Mouse (Mus musculus) ES-E14 (cell line): ENCODE data around the gene Chn1. TPM values are rescaled to one million over a fixed set of nuclear protein-coding genes. Genes with fewer than 3 reads are reported as not detected.

Source experiments
- DNase-seq: peaks from one replicate; pipeline ENCODE4 v3.0.0-alpha.2; 2013; ENCODE audit warnings: low read depth, low spot score
- H3K27ac ChIP-seq: 2 replicates; pipeline ENCODE4 v1.5.1; 2012; ENCODE audit warnings: low read depth, mild to moderate bottlenecking, low read length, moderate library complexity, mixed read lengths; ENCODE audit not compliant: poor library complexity, insufficient read depth, severe bottlenecking
- H3K36me3 ChIP-seq: 2 replicates; pipeline ENCODE4 v1.6.1; 2012; ENCODE audit warnings: mild to moderate bottlenecking, low read length, moderate library complexity, mixed read lengths; ENCODE audit not compliant: control insufficient read depth, poor library complexity, insufficient read depth, severe bottlenecking
- H3K4me1 ChIP-seq, 2 experiments: fragments of 150-350 bp in 1 of 2; sonication (generic) in 1 of 2; 2 replicates each; pipeline ENCODE4 v1.6.1; 2012; ENCODE audit warnings: low read length in 2 of 2, mild to moderate bottlenecking in 1 of 2, mixed read lengths in 1 of 2; ENCODE audit not compliant: control insufficient read depth in 2 of 2, insufficient read depth in 2 of 2, poor library complexity in 1 of 2
- H3K4me3 ChIP-seq, 2 experiments: fragments of 150-350 bp in 1 of 2; sonication (generic) in 1 of 2; 2 replicates each; pipeline ENCODE4 v1.5.1; 2012; ENCODE audit warnings: low read length in 2 of 2, low read depth in 1 of 2, mild to moderate bottlenecking in 1 of 2, mixed read lengths in 1 of 2; ENCODE audit not compliant: insufficient read depth in 1 of 2, poor library complexity in 1 of 2, severe bottlenecking in 1 of 2
- H3K9ac ChIP-seq: 2 replicates; pipeline ENCODE4 v1.6.1; 2012; ENCODE audit warnings: low read depth, mild to moderate bottlenecking, low read length, mixed read lengths; ENCODE audit not compliant: poor library complexity, insufficient read depth, severe bottlenecking
- H3K9me3 ChIP-seq: fragments of 150-350 bp; sonication (generic); 2 replicates; pipeline ENCODE4 v1.6.1; 2012; ENCODE audit warnings: low read depth, mild to moderate bottlenecking, low read length; ENCODE audit not compliant: control insufficient read depth, insufficient read depth
- CHD2 ChIP-seq: IDR thresholded peaks from 2 replicates; pipeline ENCODE4 v1.6.1; 2014; ENCODE audit warnings: mild to moderate bottlenecking, low read depth, low read length, inconsistent platforms
- HCFC1 ChIP-seq: IDR thresholded peaks from 2 replicates; pipeline ENCODE4 v1.6.1; 2012; ENCODE audit warnings: low read length, inconsistent platforms, borderline replicate concordance; ENCODE audit not compliant: insufficient read depth
- MAFK ChIP-seq: IDR thresholded peaks from 2 replicates; pipeline ENCODE4 v1.6.1; 2014; ENCODE audit warnings: mild to moderate bottlenecking, low read depth, low read length, inconsistent platforms; ENCODE audit not compliant: insufficient read depth
- ZC3H11A ChIP-seq: IDR thresholded peaks from 2 replicates; pipeline ENCODE4 v1.6.1; 2012; ENCODE audit warnings: low read depth, mild to moderate bottlenecking, inconsistent platforms, low read length, borderline replicate concordance
- ZNF384 ChIP-seq: IDR thresholded peaks from 2 replicates; pipeline ENCODE4 v1.6.1; 2012; ENCODE audit warnings: low read depth, low read length, inconsistent platforms
- in situ Hi-C, 2 experiments: fragments of 600-800 bp; cut with MboI; formaldehyde crosslinking; loops; one replicate each; pipeline ENCODE4 v1.15.1; 2025; ENCODE audit warnings: low sequenced_read_pairs in 2 of 2, inconsistent platforms in 1 of 2; ENCODE audit not compliant: unreplicated experiment in 2 of 2
- total RNA-seq: library from RNA; depleted of rRNA; stranded (reverse); fragments of 300-350 nt; gene quantifications from 2 replicates; pipeline ENCODE4 v1.2.3, GENCODE M21; 2012

Chn1 gene
- total RNA-seq, 1 experiment: 21.6 TPM

DNA sequence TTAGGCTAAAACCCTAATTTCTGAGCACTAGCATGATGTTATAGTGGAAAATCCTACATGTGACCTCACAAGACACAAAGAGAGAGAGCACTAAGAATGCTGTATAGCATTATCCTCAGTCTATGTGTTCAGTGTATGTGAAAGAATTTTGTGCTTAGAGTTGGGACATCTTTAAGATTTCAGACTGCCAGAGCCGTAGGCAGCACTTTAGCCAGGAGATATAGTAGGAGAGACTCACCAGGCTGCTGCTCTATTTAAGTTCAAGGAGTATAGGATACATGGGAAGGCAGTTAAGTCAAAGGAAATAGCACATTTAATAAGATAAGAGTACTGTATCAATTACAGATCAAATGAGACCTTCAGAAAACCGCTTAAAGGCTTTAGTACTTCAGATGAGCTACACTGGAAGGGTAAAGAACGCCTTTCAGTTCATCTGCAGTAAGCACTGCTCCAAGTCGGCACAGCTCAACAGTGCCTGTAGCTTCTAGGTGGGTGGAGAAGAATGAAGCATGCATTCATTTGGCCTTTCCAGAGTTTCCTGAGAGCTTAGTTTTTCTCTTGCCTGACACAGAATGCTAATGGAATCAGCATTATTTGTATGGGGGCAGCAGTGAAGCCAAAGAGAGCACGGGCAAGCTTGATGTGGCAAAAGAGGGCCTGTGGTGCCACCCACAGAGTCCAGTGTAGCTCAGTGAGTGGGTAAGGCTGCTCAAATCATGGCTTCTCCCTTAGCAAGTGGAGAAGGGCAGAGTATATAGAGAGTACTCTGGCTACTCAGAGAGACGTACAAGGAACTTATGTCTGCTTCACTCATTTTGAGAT is 84.2 kb downstream of the Chn1 start:
- in situ Hi-C loops: no loop called here
- no peak overlapping the region for H3K27ac ChIP-seq

DNA sequence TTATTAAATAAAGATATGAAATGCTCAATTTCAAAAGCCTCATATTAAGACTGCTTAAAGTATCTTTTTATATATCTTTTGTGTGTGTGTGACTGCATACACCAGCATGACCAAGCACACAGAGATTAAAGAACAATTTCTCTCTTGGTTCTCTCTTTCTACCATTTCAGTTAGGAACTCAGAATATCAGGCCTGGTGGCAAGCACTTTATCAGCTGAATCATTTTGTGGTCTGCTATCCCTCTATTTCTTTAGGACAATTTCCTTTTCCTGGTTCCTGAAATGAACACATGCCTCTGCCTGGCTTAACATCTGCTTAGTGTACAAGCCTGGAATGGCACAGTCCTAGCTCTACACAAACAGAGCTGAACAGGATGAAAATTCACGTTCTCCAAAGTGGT is 92.6 kb downstream of the Chn1 start:
- Histone ChIP-seq H3K9me3 (no peaks in the 10 kb centered on the region), H3K27ac (no peak overlapping the region), H3K36me3 (no peaks in the 10 kb centered on the region), H3K9ac (no peak overlapping the region), H3K4me3 (no peak overlapping the region), H3K4me1 (no peaks in the 10 kb centered on the region)
- no peak for TF ChIP-seq HCFC1
- no peak for TF ChIP-seq MAFK
- no peak for TF ChIP-seq ZC3H11A
- no peak for TF ChIP-seq CHD2
- no peak for TF ChIP-seq ZNF384
- in situ Hi-C loops: no loop called here
- no peak for DNase-seq

More for the DNA sequence above, 84.2 kb downstream of the Chn1 start:
- Histone ChIP-seq H3K4me3 (no peak overlapping the region), H3K9ac (no peak overlapping the region), H3K36me3 (no peaks in the 10 kb centered on the region), H3K9me3 (no peaks in the 10 kb centered on the region), H3K4me1 (no peaks in the 10 kb centered on the region)
- TF ChIP-seq HCFC1 (no peak), ZNF384 (no peak), ZC3H11A (no peak), MAFK (no peak), CHD2 (no peak)
- no peak for DNase-seq

DNA sequence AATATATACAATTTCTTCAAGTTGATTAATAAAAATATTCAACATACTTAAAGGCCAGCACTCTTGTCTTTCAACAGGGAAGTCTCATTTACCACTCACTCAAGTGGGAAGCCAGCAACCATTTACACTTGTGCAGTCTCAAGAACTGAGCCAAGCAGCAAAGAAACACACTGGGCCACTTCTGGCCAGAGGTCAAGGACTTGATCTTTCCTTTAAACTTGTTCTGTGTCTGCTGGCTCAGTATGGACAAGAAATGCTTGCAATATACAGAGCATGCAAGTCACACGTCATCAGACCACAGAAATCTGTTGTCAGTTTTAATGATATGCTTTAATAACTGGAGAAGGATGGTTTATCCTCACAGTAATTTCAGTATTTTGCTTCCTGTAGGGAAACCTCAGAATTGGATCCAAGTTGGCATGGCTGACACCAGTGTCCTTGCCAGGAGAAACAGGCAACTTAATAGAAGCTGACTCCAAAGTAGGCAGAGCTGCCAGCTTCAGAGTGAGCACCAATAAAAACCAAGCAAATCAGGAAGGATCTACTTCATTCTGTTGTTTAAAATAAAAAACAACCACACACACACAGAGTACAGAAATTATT is 94.6 kb downstream of the Chn1 start:
- no peak overlapping the region for H3K27ac ChIP-seq
- in situ Hi-C loops: no loop called here
- H3K36me3 ChIP-seq: no peaks in the 10 kb centered on the region
- no peaks in the 10 kb centered on the region for H3K4me1 ChIP-seq
- DNase-seq: no peak
- H3K9ac ChIP-seq: no peak overlapping the region
- H3K9me3 ChIP-seq: no peaks in the 10 kb centered on the region
- H3K4me3 ChIP-seq: no peak overlapping the region
- no peak for TF ChIP-seq HCFC1
- no peak for TF ChIP-seq MAFK
- no peak for TF ChIP-seq ZC3H11A
- TF ChIP-seq ZNF384: no peak
- no peak for TF ChIP-seq CHD2

DNA sequence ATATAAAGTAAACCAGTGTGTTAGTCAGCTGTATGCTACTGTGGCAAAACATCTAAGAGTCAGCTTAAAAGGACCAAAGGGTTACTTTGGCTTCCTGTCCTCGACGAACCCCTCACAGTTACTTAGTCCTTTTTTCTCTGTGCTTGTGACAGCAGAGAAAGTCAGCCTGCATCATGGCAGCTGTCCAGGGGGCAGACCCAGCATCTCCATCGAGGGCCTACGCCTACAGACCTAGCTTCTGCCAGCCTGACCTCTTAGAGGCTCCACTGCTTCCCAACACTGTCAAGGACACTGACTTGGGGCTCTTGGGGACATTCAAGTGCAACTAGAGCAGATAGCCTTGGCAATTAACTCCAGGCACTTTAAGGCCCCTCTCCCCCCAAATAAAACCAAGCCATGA is 106.5 kb downstream of the Chn1 start:
- H3K36me3 ChIP-seq: no peaks in the 10 kb centered on the region
- H3K9me3 ChIP-seq: no peaks in the 10 kb centered on the region
- DNase-seq: no peak
- H3K27ac ChIP-seq: no peak overlapping the region
- H3K9ac ChIP-seq: no peak overlapping the region
- TF ChIP-seq MAFK (no peak), ZC3H11A (no peak), CHD2 (no peak), HCFC1 (no peak), ZNF384 (no peak)
- in situ Hi-C loops: no loop called here
- no peak overlapping the region for H3K4me3 ChIP-seq
- no peaks in the 10 kb centered on the region for H3K4me1 ChIP-seq
